Mouse (Mus musculus): ENCODE results near the gene Pcca. TPM values are rescaled to one million over a fixed set of nuclear protein-coding genes. Genes with fewer than 3 reads are reported as not detected.

The Pcca gene
- total and polyA plus RNA-seq, 3 experiments: 38.6 to 102 (median 86.0) TPM

GRCm38 (mm10) chr14:122836221-122836620, 302.1 kb downstream of the Pcca start:
- no peak for DNase-seq
- Histone ChIP-seq H3K9ac (ENCODE audit: low read depth, low read length) (no peak overlapping the region), H3K27me3 (ENCODE audit: control insufficient read depth, insufficient read depth, low read length) (no peaks in the 10 kb centered on the region), H3K79me2 (replicated peaks; ENCODE audit: control insufficient read depth, insufficient read depth, low read length) (no peaks in the 10 kb centered on the region), H3K4me1 (ENCODE audit: control insufficient read depth, insufficient read depth, low read length) (no peaks in the 10 kb centered on the region), H3K4me3 (no peak overlapping the region), H3K27ac (no peak overlapping the region), H3K36me3 (ENCODE audit: control insufficient read depth, insufficient read depth, low read length) (no peaks in the 10 kb centered on the region)
- TF ChIP-seq EP300 (IDR thresholded peaks at IDR 0.05; ENCODE audit: insufficient read depth, low read depth, low read length) (no peak), POLR2A (IDR thresholded peaks at IDR 0.05; ENCODE audit: insufficient read depth, low read depth, low read length) (no peak), CTCF (IDR thresholded peaks at IDR 0.05) (no peak)
- 64% methylated on average over 4 of the region's 4 CpGs for WGBS
- intact Hi-C loops (cut with DNase I): no loop called here

GRCm38 (mm10) chr14:122837018-122837417, 302.9 kb downstream of the Pcca start:
- no peaks in the 10 kb centered on the region for H3K79me2 ChIP-seq (replicated peaks; ENCODE audit: control insufficient read depth, insufficient read depth, low read length)
- H3K4me3 ChIP-seq: no peak overlapping the region
- 70% methylated on average over 2 of the region's 2 CpGs for WGBS
- TF ChIP-seq EP300 (IDR thresholded peaks at IDR 0.05; ENCODE audit: insufficient read depth, low read depth, low read length) (no peak), POLR2A (IDR thresholded peaks at IDR 0.05; ENCODE audit: insufficient read depth, low read depth, low read length) (no peak), CTCF (IDR thresholded peaks at IDR 0.05) (no peak)
- no peak for DNase-seq
- no peaks in the 10 kb centered on the region for H3K4me1 ChIP-seq (ENCODE audit: control insufficient read depth, insufficient read depth, low read length)
- H3K27me3 ChIP-seq (ENCODE audit: control insufficient read depth, insufficient read depth, low read length): no peaks in the 10 kb centered on the region
- intact Hi-C loops (cut with DNase I): no loop called here
- H3K36me3 ChIP-seq (ENCODE audit: control insufficient read depth, insufficient read depth, low read length): no peaks in the 10 kb centered on the region
- H3K9ac ChIP-seq (ENCODE audit: low read depth, low read length): no peak overlapping the region
- H3K27ac ChIP-seq: no peak overlapping the region

DNA sequence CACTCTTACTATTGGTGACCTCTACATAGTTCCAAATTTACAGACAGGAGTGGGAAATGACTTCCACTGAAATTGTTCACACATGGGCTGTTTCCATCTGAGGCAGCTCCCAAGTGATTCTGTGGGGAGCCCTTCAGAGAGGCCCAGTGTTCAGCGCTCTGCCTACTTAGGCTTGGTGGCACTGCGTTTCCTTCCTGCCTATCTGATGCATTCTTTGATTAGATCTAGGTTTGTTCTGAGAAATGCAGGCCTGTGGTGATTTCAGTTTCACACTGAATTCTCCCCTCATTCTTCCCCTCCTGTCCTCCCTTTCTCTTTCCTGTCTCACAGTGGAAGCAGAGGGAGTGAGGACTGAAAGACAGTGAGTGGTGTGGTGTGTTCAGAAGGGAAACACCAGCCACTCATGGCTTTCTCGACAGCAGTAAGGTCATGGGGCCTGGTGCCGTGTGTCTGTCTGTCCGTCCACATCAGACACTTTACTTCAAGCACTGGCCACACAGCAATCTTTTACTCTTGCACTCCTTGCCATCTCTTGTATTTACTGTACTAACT, 318.5 kb downstream of the Pcca start:
- DNase-seq: no peak
- TF ChIP-seq EP300 (IDR thresholded peaks at IDR 0.05; ENCODE audit: insufficient read depth, low read depth, low read length): no peak
- no peak for TF ChIP-seq CTCF (IDR thresholded peaks at IDR 0.05)
- TF ChIP-seq POLR2A (IDR thresholded peaks at IDR 0.05; ENCODE audit: insufficient read depth, low read depth, low read length): no peak
- WGBS: 78% methylated on average over 5 of the region's 5 CpGs
- Histone ChIP-seq H3K79me2 (replicated peaks; ENCODE audit: control insufficient read depth, insufficient read depth, low read length) (no peaks in the 10 kb centered on the region), H3K27ac (no peak overlapping the region), H3K9ac (ENCODE audit: low read depth, low read length) (no peak overlapping the region), H3K27me3 (ENCODE audit: control insufficient read depth, insufficient read depth, low read length) (no peaks in the 10 kb centered on the region), H3K4me1 (ENCODE audit: control insufficient read depth, insufficient read depth, low read length) (peaks cover 1% of the 10 kb centered on the region; the same call in 1 of the 2 replicates), H3K36me3 (ENCODE audit: control insufficient read depth, insufficient read depth, low read length) (no peaks in the 10 kb centered on the region), H3K4me3 (no peak overlapping the region)
- intact Hi-C loops (cut with DNase I): no loop called here

GRCm38 (mm10) chr14:122859792-122860191, 325.7 kb downstream of the Pcca start:
- Histone ChIP-seq H3K9ac (ENCODE audit: low read depth, low read length) (no peak overlapping the region), H3K36me3 (ENCODE audit: control insufficient read depth, insufficient read depth, low read length) (no peaks in the 10 kb centered on the region), H3K4me1 (ENCODE audit: control insufficient read depth, insufficient read depth, low read length) (peaks cover 3% of the 10 kb centered on the region; the same call in 1 of the 2 replicates), H3K4me3 (no peak overlapping the region), H3K79me2 (replicated peaks; ENCODE audit: control insufficient read depth, insufficient read depth, low read length) (no peaks in the 10 kb centered on the region), H3K27me3 (ENCODE audit: control insufficient read depth, insufficient read depth, low read length) (no peaks in the 10 kb centered on the region), H3K27ac (no peak overlapping the region)
- intact Hi-C loops (cut with DNase I): no loop called here
- no peak for DNase-seq
- WGBS: 74% methylated on average over 1 of the region's 1 CpGs
- no peak for TF ChIP-seq CTCF (IDR thresholded peaks at IDR 0.05)
- no peak for TF ChIP-seq EP300 (IDR thresholded peaks at IDR 0.05; ENCODE audit: insufficient read depth, low read depth, low read length)
- TF ChIP-seq POLR2A (IDR thresholded peaks at IDR 0.05; ENCODE audit: insufficient read depth, low read depth, low read length): no peak

DNA sequence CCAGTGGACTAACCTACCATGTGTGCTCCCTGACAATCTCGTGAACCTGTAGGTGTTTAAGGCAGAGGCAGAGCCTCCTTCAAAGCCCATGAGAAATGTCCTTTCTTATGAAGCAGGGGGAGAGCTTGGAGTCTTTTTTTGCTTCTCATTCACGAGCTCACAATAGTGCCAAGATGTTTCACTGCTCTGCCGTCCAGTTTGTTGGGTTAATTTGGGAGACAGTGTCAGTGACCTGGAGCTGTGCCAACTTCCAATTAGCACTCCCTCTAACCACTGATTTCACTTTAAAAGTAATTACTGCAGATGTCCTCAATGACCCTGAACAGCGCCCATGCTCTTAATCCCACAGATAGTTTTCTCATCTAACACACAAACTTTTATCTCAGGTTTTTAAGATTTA, 328.5 kb downstream of the Pcca start:
- intact Hi-C loops (cut with DNase I): no loop called here
- WGBS: 30% methylated on average over 4 of the region's 4 CpGs
- Histone ChIP-seq H3K27me3 (ENCODE audit: control insufficient read depth, insufficient read depth, low read length) (no peaks in the 10 kb centered on the region), H3K4me1 (ENCODE audit: control insufficient read depth, insufficient read depth, low read length) (peaks cover 3% of the 10 kb centered on the region; the same call in 1 of the 2 replicates), H3K79me2 (replicated peaks; ENCODE audit: control insufficient read depth, insufficient read depth, low read length) (no peaks in the 10 kb centered on the region), H3K27ac (no peak overlapping the region), H3K9ac (ENCODE audit: low read depth, low read length) (no peak overlapping the region), H3K36me3 (ENCODE audit: control insufficient read depth, insufficient read depth, low read length) (no peaks in the 10 kb centered on the region), H3K4me3 (no peak overlapping the region)
- DNase-seq: peak in 1 of 2 experiments; percentile 26
- TF ChIP-seq CTCF (IDR thresholded peaks at IDR 0.05): no peak
- TF ChIP-seq EP300 (IDR thresholded peaks at IDR 0.05; ENCODE audit: insufficient read depth, low read depth, low read length): no peak
- no peak for TF ChIP-seq POLR2A (IDR thresholded peaks at IDR 0.05; ENCODE audit: insufficient read depth, low read depth, low read length)

- Histone ChIP-seq H3K27ac (no peak overlapping the region), H3K79me2 (replicated peaks; ENCODE audit: control insufficient read depth, insufficient read depth, low read length) (no peaks in the 10 kb centered on the region), H3K27me3 (ENCODE audit: control insufficient read depth, insufficient read depth, low read length) (no peaks in the 10 kb centered on the region), H3K4me1 (ENCODE audit: control insufficient read depth, insufficient read depth, low read length) (peaks cover 3% of the 10 kb centered on the region; the same call in 1 of the 2 replicates), H3K36me3 (ENCODE audit: control insufficient read depth, insufficient read depth, low read length) (no peaks in the 10 kb centered on the region), H3K9ac (ENCODE audit: low read depth, low read length) (no peak overlapping the region), H3K4me3 (no peak overlapping the region)
- TF ChIP-seq EP300 (IDR thresholded peaks at IDR 0.05; ENCODE audit: insufficient read depth, low read depth, low read length) (no peak), POLR2A (IDR thresholded peaks at IDR 0.05; ENCODE audit: insufficient read depth, low read depth, low read length) (no peak), CTCF (IDR thresholded peaks at IDR 0.05) (no peak)
- 80% methylated on average over 4 of the region's 4 CpGs for WGBS
- DNase-seq: no peak
- intact Hi-C loops (cut with DNase I): loop anchor here (5.0 kb wide), 1 partner anchor 113 kb away; no protein-coding TSS in a partner anchor
Observed at GRCm38 (mm10) chr14:122865462-122866129, 331.5 kb downstream of the Pcca start.
